Mouse (Mus musculus): ENCODE results near the gene Gm42906.

Gm42906 gene

GRCm38 (mm10) chr5:151151549-151151948 is 276.4 kb downstream of the Gm42906 start:
- TF ChIP-seq GATA4 (IDR thresholded peaks at IDR 0.05; ENCODE audit: insufficient replicate concordance, low read length), result no peak

DNA sequence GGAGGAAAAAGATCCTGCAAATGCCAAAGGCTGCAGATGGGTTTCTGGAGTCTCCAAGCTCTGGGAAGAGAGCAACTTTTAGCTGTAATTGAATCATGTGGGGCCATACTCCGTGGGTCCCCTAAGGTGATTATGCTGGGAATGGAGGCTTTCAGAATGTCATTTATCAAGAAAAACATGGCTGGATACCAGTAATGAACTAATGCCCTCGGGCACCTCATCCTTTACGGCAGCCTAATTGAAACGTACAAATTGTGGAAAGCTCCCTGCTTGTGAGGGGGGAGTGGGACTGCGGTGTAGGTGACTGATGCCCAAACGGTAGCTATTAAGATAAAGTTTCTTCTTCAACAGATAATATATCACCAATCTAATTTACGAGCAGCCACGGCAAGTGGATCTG is 278.5 kb downstream of the Gm42906 start:
- TF ChIP-seq GATA4 (IDR thresholded peaks at IDR 0.05; ENCODE audit: insufficient replicate concordance, low read length), result no peak

DNA sequence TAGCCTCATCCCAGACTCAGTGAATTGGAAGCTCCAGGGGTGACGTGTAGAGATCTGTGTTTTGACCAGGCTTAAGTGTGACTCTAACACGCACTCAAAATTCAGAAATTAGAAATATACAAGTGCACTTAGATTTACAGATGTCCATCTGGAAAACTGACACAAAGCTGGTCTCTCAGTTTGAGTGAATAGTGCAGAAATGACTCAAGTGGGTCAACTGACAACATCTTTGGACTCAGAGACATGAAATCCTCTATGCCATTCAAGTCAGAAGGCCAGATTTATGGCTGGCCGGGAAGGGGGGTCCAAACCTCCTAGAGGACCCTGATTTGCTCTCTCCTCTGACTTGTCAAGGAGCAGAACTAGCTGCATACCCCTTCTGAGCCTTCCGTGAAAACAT is 279.9 kb downstream of the Gm42906 start:
- TF ChIP-seq GATA4 (IDR thresholded peaks at IDR 0.05; ENCODE audit: insufficient replicate concordance, low read length), result no peak

DNA sequence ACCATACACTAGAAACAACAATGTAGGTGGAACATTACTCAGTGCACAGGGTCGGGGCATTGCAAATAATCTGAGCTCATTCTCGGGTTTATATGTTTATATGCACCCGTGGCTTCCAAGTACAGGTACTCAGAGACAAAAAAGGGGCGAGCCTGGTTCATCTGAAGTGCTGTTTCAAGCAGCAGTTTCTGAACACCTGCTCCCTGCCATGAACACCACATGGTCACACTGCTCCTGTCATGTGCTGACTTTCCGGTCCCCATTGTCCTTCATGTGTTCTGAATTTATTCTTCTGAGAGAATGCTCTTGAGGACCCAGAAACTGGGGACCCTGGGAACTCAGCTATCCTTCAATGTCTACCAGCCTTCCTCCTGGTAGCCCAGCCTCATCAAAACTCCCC is 282.2 kb downstream of the Gm42906 start:
- TF ChIP-seq GATA4 (IDR thresholded peaks at IDR 0.05; ENCODE audit: insufficient replicate concordance, low read length), result no peak

- no peak for TF ChIP-seq GATA4 (IDR thresholded peaks at IDR 0.05; ENCODE audit: insufficient replicate concordance, low read length)
These were observed 284.0 kb downstream of the Gm42906 start for GRCm38 (mm10) chr5:151143955-151144354.

DNA sequence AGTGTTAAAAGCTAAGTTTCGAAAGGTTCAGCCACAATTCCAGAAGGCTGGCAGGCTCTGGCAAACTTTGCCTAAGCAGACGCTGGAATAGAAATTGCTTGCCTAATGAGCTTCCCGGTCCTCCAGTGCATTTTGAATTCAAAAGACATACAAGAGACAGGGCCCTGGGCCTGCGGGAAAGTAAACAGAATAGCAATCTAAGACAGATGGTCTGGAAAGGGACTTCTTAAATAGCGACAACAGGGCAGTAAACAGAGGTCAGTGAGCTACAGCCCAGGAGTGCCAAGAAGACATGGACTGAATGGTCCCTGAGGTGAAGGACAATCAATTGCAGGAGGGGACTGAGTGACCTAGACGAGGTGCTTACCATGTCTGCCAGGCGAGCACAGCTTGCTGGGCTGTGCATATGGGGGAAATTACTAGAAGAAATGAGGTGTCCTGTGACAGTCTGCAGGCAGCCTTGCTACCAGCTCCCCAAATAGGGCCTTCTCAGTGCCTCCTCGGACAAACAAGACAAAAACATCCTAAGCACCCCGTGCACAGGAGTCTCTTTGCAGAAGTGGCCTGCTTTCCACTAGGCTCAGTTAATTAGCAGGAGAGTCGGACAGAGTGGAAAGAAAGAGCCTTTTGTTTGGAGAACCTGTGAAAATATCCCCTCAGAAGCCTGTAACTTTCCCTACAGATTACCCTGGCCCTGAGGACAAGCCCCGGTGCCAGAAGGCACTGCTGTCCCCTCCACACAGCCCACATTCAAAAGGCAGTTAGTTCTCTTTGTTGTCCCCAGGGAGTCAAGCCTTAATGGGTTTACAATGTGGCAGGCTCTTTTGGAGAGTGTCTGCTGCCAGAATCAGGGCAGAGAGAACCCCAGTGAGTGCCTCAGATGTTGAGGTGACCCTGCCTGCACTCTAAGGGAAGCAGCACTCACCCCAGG is 285.0 kb downstream of the Gm42906 start:
- TF ChIP-seq GATA4 (IDR thresholded peaks at IDR 0.05; ENCODE audit: insufficient replicate concordance, low read length), result no peak

GRCm38 (mm10) chr5:151142241-151142640 is 285.7 kb downstream of the Gm42906 start:
- TF ChIP-seq GATA4 (IDR thresholded peaks at IDR 0.05; ENCODE audit: insufficient replicate concordance, low read length), result peak; percentile 93

DNA sequence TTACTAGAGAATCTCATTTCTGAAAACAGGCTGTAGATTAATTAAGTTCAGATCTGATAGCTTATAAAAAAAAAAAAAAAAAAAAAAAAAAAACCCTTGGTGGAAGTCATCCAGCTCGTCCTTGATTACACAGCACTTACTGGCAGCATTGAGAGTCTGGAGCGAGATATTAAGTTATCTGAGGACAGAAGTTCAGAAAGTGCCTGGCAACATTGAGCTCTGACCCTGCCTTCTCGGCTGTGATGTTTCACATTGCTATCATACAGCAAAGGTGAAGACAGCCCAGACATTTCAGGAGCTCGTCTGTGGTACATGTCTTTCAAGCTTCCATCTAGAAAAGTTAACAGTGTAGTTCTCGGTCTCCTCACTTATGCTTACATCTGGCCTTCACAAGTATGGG is 290.1 kb downstream of the Gm42906 start:
- no peak for TF ChIP-seq GATA4 (IDR thresholded peaks at IDR 0.05; ENCODE audit: insufficient replicate concordance, low read length)

DNA sequence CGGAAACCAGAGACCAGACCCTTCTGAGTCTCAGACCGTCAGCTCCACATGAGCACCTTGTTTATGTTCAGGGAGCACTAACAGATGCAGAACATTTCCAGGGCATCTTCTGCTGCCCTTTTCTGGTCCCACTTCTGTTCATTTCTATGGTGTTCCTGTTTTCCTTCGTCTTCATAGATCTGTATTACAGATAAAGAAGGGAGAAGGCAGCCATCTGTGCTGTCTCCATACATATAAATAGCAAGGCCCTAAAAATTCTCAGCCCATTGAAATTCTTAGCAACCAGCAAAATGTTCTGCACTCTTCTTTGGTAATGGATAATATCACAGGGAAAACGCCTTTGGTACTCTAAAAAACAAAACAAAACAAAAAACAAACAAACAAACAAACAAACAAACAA is 290.7 kb downstream of the Gm42906 start:
- no peak for TF ChIP-seq GATA4 (IDR thresholded peaks at IDR 0.05; ENCODE audit: insufficient replicate concordance, low read length)

GRCm38 (mm10) chr5:151135965-151136364 is 292.0 kb downstream of the Gm42906 start:
- TF ChIP-seq GATA4 (IDR thresholded peaks at IDR 0.05; ENCODE audit: insufficient replicate concordance, low read length), result no peak

DNA sequence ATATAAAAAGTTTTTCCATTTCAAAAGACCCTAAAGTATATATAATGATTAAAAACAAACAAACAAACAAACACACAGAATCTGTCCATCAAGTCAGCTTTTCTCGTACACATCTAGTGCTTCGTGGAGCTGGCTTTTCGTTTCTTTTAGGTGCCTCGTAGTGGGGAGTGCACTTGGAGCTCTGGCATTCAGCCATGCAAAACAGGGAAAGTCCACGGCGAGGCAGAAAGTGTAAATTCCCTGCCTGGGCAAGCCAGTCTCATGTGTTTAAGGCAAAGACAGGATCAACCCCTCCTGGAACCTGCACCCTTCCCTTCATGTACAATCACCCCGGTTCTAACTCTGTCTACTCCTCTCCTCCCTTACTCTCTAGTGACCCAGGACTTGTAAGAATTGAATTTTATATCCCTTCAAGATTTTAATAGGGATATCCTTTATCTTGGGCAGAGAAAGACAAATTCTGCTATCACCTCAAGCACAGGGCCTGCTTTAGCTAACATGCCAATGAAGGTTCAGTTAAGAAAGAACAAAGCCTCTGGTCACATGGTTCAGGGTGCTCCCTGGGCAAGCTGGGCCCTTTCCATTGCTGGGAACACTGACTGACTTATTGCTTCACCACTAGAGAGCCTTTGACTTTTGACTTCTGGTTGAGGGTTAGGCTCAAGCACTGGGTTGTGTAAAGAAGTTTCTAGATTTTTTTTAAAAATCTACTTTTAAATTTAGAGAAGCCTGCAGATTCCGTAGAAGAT is 292.7 kb downstream of the Gm42906 start:
- no peak for TF ChIP-seq GATA4 (IDR thresholded peaks at IDR 0.05; ENCODE audit: insufficient replicate concordance, low read length)

DNA sequence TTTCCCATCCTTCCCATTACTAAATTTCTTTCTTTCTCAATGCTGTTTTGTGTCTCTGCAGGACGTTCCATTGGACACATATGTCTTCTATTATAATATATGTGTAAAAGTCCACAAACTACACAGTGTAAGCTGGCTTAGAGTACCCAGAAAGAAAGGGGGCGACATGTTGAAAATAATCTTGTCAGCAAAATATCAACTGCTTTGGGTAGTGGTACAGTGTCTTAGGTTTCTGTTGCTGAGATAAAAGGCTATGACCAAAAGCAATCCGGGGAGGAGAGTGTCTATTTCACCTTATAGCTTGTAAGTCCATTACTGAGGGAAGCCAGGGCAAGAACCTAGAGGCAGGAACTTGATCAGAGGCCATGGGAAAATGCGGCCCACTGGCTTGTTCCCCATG is 293.8 kb downstream of the Gm42906 start:
- TF ChIP-seq GATA4 (IDR thresholded peaks at IDR 0.05; ENCODE audit: insufficient replicate concordance, low read length), result no peak

DNA sequence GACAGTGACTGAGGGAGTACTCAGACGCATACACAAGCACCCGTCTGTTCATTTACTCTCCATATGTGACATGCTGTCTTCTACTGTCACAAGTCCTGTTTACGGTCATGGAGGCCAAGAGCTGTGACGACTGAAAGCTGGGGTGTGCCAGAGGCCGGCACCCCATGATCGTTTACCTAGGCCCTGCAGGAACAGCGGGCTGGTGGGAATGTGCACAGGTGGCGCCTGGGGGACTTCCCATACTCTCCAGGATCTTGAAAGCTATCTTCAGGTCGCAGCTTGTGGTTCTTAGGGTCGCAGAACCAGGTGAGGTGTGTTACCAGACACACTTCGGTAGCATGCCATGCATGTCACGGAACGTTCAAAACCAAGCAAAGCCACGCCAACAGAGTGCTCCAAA is 294.2 kb downstream of the Gm42906 start:
- TF ChIP-seq GATA4 (IDR thresholded peaks at IDR 0.05; ENCODE audit: insufficient replicate concordance, low read length), result no peak

DNA sequence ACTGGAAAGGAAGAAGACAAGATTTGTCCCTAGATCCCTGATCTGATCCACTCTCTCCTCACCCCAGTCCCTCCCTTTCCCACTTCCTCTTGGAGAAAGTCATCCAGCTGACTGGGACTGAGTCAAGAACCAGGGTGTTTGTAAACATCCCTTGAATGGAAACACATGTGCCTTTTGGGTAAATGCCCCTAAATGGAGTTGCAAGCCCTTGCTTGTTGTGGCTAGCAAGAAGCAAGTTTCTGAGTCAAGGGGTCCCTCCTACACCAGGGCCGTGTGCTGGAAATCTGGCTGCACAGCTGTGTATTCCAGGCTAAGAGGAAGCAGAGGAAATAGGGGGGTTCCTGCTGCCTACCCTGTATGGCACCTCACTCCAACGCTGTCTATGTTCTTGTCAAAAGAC is 298.2 kb downstream of the Gm42906 start:
- no peak for TF ChIP-seq GATA4 (IDR thresholded peaks at IDR 0.05; ENCODE audit: insufficient replicate concordance, low read length)

- no peak for TF ChIP-seq GATA4 (IDR thresholded peaks at IDR 0.05; ENCODE audit: insufficient replicate concordance, low read length)
These were observed 300.7 kb downstream of the Gm42906 start for GRCm38 (mm10) chr5:151127298-151127717.

DNA sequence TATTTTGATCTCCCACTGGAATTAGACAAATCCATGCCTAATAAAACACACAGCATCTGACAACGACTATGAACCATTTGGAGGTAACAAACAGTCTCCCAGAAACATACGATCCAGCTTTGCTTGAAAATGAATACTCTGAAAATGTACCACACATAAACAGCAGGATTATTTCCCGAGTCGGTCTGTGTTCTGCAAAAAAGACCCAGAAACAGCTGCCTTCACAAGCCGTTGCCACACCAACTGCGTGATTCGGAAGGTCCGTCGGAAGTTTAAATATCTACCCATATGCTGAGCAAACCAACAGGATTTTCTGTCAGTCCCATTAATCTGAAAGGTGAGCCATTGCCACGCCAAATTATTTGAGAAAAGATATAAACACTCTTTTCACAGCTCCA is 301.4 kb downstream of the Gm42906 start:
- TF ChIP-seq GATA4 (IDR thresholded peaks at IDR 0.05; ENCODE audit: insufficient replicate concordance, low read length), result no peak
